Mouse (Mus musculus) brain, adult 2 months (tissue): ENCODE data around the gene Macf1.
A peak's percentile ranks its signal among the peaks of the same experiment; 100 is the strongest.

Experiments
- DNase-seq: peaks from one replicate; pipeline ENCODE4 v3.0.0; 2011; ENCODE audit warnings: low read depth, low spot score

Gene Macf1

GRCm38 (mm10) chr4:123598519-123599228 is 85.5 kb downstream of the Macf1 start:
- no peak for DNase-seq

DNA sequence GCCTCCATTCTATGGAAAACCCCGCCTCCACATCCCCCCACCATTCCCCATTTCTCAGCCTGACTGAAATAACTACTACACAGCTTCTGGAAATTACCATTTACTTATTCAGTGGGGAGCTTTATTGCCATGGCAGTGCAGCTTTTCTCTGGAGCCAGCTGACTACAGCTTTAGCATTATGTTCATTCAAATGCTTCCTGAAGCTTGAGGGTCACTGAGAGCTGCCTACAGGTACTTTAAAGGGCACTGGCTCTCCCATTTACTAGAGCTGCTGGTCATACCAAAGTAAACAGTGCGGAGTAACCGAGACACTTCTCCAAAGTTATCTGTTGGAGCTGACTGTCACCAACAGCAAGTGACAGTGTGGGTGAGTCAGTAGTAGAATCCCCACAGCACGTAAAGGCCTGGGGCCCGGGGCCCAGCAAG is 89.8 kb downstream of the Macf1 start:
- peak; percentile 50 for DNase-seq

DNA sequence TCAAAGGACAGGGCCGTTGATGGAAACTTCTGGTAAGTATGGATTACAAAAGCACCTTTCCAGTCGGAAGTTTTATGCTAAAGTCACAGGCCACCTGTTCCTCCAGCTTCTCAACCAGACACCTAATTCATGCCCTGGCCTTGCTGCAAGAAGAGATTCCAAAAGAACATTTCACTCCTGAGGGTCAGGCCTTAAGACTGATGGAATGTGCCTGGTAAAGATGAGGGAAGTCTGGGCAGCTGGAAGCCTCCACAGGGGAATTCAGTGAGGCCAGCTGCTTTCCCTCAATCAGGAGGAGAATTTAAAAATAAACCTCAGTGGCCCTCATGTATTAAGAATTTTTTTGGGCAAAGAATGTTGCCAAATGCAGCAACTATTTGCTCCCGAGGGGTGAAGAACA is 90.5 kb downstream of the Macf1 start:
- peak; percentile 25 for DNase-seq

DNA sequence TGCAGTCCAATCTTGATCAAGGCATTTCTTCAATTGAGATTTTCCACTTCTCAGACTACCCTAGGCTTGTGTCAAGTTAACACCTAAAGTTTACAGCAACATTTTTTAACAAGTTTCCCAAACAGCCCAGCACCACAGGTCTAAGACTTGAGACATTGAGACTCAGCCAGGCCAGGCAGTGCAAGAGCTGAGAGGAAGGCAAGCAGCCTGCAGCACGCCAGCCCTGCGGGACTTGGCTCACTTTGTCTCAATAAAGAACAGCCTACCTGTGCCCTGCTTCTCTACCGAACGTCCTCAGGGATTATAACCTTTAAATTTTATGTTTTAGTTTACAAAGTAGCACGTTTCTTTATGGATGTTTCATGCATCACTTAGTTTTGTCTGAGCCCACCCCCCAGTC is 92.1 kb downstream of the Macf1 start:
- no peak for DNase-seq

GRCm38 (mm10) chr4:123591026-123591635 is 93.0 kb downstream of the Macf1 start:
- DNase-seq = no peak

- DNase-seq = no peak
Observed at GRCm38 (mm10) chr4:123589496-123589895, 94.7 kb downstream of the Macf1 start.

- peak; percentile 68 for DNase-seq
Observed at GRCm38 (mm10) chr4:123588353-123589301, 95.5 kb downstream of the Macf1 start.

DNA sequence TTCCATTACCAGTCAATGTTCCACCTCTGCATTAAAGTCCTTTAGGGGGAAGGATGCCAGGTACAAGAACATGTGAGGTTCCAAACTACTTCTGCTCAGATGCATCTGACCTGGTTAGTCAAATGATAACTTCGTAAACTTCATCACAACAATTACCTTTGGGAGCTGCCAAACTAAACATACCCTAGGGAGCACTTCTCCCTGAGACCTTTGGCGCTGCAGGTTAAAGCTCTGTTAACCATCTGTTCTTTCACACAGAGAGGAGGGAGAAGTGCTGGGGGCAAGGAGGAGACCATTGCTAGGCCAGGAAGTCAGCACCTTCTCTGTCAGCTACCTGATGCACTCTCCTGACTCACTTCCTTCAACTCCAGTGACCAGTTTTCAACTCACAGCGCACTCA is 96.5 kb downstream of the Macf1 start:
- no peak for DNase-seq

GRCm38 (mm10) chr4:123584720-123585093 is 99.5 kb downstream of the Macf1 start:
- DNase-seq = no peak

DNA sequence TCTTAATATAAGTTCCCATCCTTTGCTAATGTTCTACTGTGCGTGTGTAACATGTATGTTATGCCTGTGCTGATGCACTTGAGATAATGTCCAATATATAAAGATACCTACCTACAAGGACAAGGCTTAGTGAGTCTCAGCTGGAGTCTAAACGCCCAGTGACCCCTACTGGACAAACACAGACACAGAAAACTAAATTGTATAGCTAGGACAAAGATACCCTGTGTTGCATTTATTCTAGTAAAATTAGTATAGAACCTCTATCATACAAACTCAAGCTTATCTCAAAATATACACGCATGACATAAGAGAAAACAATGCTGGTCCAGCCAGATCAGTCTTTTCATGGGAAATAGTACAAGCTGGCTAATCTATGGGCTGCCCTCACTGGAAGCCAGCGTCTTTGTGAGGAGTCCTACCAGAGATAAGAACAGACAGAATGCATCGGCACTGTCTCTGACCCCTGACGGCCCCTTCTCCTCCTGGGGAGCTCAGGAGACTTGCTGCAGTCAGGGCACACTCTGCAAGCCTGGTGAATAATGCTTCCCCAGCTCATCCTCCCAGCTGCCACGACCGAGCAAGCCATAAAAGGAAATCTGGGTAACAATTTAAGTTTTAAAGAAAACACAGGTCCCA is 100.0 kb downstream of the Macf1 start:
- peak; percentile 66 for DNase-seq

- no peak for DNase-seq
Observed at GRCm38 (mm10) chr4:123577469-123578088, 106.6 kb downstream of the Macf1 start.

- peak; percentile 48 for DNase-seq
Observed at GRCm38 (mm10) chr4:123572434-123573336, 111.5 kb downstream of the Macf1 start.

- peak; percentile 74 for DNase-seq
Observed at GRCm38 (mm10) chr4:123571869-123572268, 112.3 kb downstream of the Macf1 start.

GRCm38 (mm10) chr4:123565291-123565861 is 118.8 kb downstream of the Macf1 start:
- peak; percentile 77 for DNase-seq

- DNase-seq = peak; percentile 72
Observed at GRCm38 (mm10) chr4:123564051-123564791, 119.9 kb downstream of the Macf1 start.

DNA sequence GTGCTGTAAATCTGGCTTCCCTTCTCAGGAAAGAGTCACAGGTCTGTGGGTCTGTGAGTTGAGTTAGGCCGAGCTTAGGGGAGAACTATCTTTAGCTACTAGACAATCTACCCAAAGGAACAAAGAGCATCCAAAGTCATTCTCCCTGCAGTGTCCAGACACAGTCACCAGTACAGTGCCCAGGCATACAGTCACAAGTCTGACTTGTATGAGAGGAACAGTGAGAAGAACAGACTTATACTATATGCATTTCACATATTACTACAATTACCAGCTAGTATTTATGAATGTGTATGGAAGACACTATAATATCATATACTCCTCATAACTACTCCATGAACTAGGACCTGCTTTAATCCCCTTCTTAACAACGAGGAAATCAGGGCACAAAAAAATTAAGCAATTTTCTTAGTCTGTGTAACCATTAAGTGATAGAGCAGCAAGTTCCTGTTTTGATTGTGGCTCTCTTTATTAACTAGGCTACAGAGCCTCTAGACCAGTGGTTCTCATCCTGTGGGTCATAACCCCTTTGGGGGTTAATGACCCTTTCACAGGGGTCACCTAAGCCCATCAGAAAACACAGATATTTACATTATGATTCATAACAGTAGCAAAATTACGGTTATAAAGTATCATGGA is 121.9 kb downstream of the Macf1 start:
- no peak for DNase-seq

DNA sequence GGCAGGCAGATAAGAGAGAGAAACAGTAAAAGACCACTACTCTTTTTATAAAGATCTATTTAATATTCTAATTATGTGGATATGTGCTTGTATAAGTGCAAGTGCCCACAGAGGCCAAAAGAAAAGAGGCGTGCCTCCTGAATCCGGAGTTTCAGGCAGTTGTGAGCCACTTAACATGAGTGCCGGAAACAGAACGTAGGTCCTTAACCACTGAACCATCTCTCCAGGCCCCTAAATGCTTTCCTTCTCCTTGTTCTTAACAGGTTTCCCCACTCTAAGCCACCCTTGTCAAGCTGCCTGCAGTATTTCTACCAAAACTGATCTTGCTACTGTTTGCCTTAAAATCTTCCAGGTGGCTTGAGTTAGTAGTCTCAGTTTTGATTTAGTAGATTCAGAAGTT is 123.3 kb downstream of the Macf1 start:
- DNase-seq = no peak

DNA sequence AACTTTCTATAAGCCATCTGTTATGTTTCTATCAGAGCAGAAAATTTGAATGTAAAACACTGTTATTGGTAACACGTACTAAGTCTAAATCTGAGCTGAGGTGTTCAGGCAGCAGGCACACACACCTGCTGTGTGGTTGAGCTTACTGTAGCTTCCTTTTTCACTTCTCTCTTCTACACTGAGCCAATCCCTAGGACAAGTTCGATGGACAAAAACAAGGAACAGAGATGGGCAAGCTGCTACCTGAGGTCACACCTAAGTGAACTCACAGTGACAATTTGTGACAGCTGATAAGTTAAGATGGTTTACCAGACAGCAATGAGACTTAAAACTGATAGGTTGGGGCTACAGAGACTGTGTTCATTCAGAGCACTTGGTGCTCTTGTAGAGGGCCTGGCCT is 125.7 kb downstream of the Macf1 start:
- DNase-seq = no peak

- no peak for DNase-seq
Observed at GRCm38 (mm10) chr4:123555251-123555650, 128.9 kb downstream of the Macf1 start.
